Mouse (Mus musculus) adrenal gland, adult 18-20 months (tissue): Measurements from ENCODE around the gene Atp2a2. TPM values are rescaled to one million over a fixed set of nuclear protein-coding genes. Genes with fewer than 3 reads are reported as not detected.

Experiments used
- DNase-seq, 2 experiments: peaks; one replicate each; pipeline ENCODE4 v3.0.0; 2021 to 2022; ENCODE audit warnings: low spot score in 2 of 2
- total RNA-seq, 2 experiments: library from RNA; stranded (reverse); gene quantifications; 1 replicate in 1 of 2; 2 replicates in 1 of 2; pipeline ENCODE4 v1.2.3; 2021

Atp2a2 gene
- total RNA-seq, 2 experiments from 2014 or later: 198 to 199 TPM

GRCm38 (mm10) chr5:122415465-122415864 is 86.6 kb downstream of the Atp2a2 start:
- no peak for DNase-seq

DNA sequence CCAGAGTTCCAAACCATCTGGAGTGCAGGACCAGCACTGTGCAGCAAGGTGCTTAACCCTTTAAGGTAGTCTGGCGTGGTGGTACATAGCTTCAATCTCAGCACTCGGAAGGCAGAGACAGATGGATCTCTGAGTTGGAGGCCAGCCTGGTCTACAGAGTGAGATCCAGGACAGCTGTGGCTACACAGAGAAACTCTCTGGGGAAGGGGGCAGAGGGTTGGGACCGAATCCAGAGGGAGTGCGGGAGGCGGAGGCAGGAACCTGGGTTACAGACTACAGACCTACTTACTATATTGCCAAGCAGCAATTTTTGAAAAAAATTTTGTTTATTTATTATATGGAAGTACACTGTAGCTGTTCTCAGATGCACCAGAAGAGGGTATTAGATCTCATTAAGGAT is 87.7 kb downstream of the Atp2a2 start:
- no peak for DNase-seq

- no peak for DNase-seq
Observed at GRCm38 (mm10) chr5:122412826-122413225, 89.2 kb downstream of the Atp2a2 start.

- no peak for DNase-seq
Observed at GRCm38 (mm10) chr5:122411892-122412291, 90.1 kb downstream of the Atp2a2 start.

GRCm38 (mm10) chr5:122409692-122410645 is 92.1 kb downstream of the Atp2a2 start:
- DNase-seq: no peak

DNA sequence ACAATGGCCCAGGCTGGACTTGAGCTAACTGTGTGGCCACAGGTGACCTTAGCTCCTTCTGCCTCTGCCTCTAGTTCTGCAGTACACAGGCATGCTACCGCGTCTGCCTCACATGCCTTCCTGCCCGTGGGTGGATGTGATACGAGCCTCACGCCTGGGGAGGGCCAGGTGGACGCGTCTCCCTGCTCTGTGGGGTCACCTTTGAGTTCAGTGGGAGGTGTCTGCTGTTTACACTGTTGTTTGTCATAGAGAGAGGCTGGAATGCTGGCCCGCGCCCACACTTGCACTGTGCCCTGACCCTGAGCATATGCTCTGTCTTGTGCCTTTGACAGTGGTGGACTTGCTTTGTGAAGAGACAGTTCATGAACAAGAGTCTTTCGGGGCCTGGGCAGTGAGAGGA is 96.5 kb downstream of the Atp2a2 start:
- no peak for DNase-seq

Other genes starting within 250 kb of the Atp2a2 start
- 10 to 100 TPM; 10.6 to 11.8 TPM for gene Tctn1, start 237.8 kb downstream of the Atp2a2 start, total RNA-seq
- 10 to 100 TPM; 56.1 to 70.7 TPM for gene Pptc7, start 217.9 kb downstream of the Atp2a2 start, total RNA-seq
- 1 to 10 TPM; 2.4 TPM for gene Rad9b, start 148.0 kb downstream of the Atp2a2 start, total RNA-seq
- 100 to 1,000 TPM; 150 to 156 TPM for gene Vps29, start 147.9 kb downstream of the Atp2a2 start, total RNA-seq
- gene Gpn3, start 130.3 kb downstream of the Atp2a2 start, total RNA-seq: 10 to 100 TPM; 29.7 to 34.9 TPM
- gene Fam216a, start 129.9 kb downstream of the Atp2a2 start, total RNA-seq: 10 to 100 TPM; 22.5 to 31.1 TPM
- gene Arpc3, start 110.3 kb downstream of the Atp2a2 start, total RNA-seq: 100 to 1,000 TPM; 238 to 281 TPM
- gene Anapc7, start 80.5 kb downstream of the Atp2a2 start, total RNA-seq: 10 to 100 TPM; 42.2 to 51.8 TPM
- 10 to 100 TPM; 10.9 to 18.3 TPM for gene Ift81, start 112.3 kb upstream of the Atp2a2 start, total RNA-seq
- 1 to 10 TPM; 1.6 to 4.0 TPM for gene P2rx7, start 141.7 kb upstream of the Atp2a2 start, total RNA-seq
- 10 to 100 TPM; 36.2 to 41.3 TPM for gene P2rx4, start 205.3 kb upstream of the Atp2a2 start, total RNA-seq